Mouse (Mus musculus) cortical plate, adult 2 months (tissue): ENCODE data around the gene Qk.

Experiments used
- CTCF ChIP-seq: fragments of 200-500 bp; IDR thresholded peaks from 2 replicates; pipeline ENCODE4 v1.5.1; 2011; ENCODE audit warnings: mild to moderate bottlenecking, control low read depth, low read length; ENCODE audit not compliant: insufficient read depth; ENCODE audit errors: extremely low read depth
- POLR2A ChIP-seq: fragments of 200-500 bp; IDR thresholded peaks from 2 replicates; pipeline ENCODE4 v1.6.1; 2011; ENCODE audit warnings: mild to moderate bottlenecking, low read length, control low read depth; ENCODE audit not compliant: insufficient read depth; ENCODE audit errors: extremely low read depth

- no peak for TF ChIP-seq POLR2A
- no peak for TF ChIP-seq CTCF
Observed at GRCm38 (mm10) chr17:10209154-10209777, 110.4 kb downstream of the Qk start.
